Mouse (Mus musculus): ENCODE data around the gene Ndufaf3.

- TF ChIP-seq CTCF (IDR thresholded peaks at IDR 0.05; ENCODE audit: low read depth, low read length), result no peak
- TF ChIP-seq POLR2AphosphoS5 (IDR thresholded peaks at IDR 0.05; ENCODE audit: insufficient replicate concordance, low read depth, low read length), result no peak
- TF ChIP-seq TAL1 (conservative IDR thresholded peaks at IDR 0.05; ENCODE audit: low read depth, low read length), result no peak
Measured at GRCm38 (mm10) chr9:108594354-108594753, 27.1 kb upstream of the Ndufaf3 start.
